Mouse (Mus musculus): ENCODE data around the gene Map1a. TPM values are rescaled to one million over a fixed set of nuclear protein-coding genes. Genes with fewer than 3 reads are reported as not detected.

The Map1a gene
- total RNA-seq, 1 experiment = 4.3 TPM

DNA sequence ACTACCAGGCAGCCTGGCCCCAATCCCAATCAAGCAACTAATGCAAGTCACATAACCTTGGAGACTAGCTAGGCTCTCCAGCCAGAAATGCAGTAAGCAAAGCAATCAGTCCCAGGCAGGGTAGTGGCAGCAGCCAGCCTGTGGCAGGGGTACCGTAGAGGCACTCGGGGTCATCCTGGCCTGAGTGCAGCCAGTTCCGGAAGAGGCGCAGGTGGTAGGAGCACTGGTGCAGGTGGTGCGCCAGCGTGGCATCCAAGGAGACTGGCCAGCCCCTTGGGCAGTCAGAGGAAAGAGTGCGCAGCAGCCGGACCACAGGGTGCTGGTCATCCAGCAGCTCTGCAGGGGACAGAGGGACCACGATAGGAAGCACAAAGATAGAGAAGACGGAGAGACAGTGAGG lies 33.6 kb downstream of the Map1a start:
- no peak overlapping the region for H3K4me3 ChIP-seq (ENCODE audit: insufficient read depth in 1 of 2, low read depth in 1 of 2, low read length in 2 of 2, poor library complexity in 1 of 2, severe bottlenecking in 1 of 2)

GRCm38 (mm10) chr2:121323693-121324470 lies 34.5 kb downstream of the Map1a start:
- Histone ChIP-seq H3K27ac (ENCODE audit: insufficient read depth, low read depth, low read length, poor library complexity, severe bottlenecking) (no peak overlapping the region), H3K4me3 (ENCODE audit: insufficient read depth in 1 of 2, low read depth in 1 of 2, low read length in 2 of 2, poor library complexity in 1 of 2, severe bottlenecking in 1 of 2) (no peak overlapping the region), H3K9me3 (ENCODE audit: control insufficient read depth, insufficient read depth, low read depth, low read length) (no peaks in the 10 kb centered on the region), H3K36me3 (ENCODE audit: control insufficient read depth, insufficient read depth, low read length, poor library complexity, severe bottlenecking) (peaks cover 3% of the 10 kb centered on the region; the same call in 1 of the 2 replicates), H3K9ac (ENCODE audit: insufficient read depth, low read depth, low read length, poor library complexity, severe bottlenecking) (no peak overlapping the region), H3K4me1 (ENCODE audit: control insufficient read depth in 2 of 2, insufficient read depth in 2 of 2, low read length in 2 of 2, poor library complexity in 1 of 2) (no peaks in the 10 kb centered on the region)
- TF ChIP-seq ZNF384 (IDR thresholded peaks at IDR 0.05; ENCODE audit: low read depth, low read length) (no peak), MAFK (IDR thresholded peaks at IDR 0.05; ENCODE audit: insufficient read depth, low read depth, low read length) (no peak), HCFC1 (IDR thresholded peaks at IDR 0.05; ENCODE audit: borderline replicate concordance, insufficient read depth, low read length) (no peak)
- DNase-seq (ENCODE audit: low read depth, low spot score) = no peak
- in situ Hi-C loops (cut with MboI; ENCODE audit: low sequenced_read_pairs in 2 of 2, unreplicated experiment in 2 of 2) = no loop called here

More for the DNA sequence above, 33.6 kb downstream of the Map1a start:
- Histone ChIP-seq H3K9ac (ENCODE audit: insufficient read depth, low read depth, low read length, poor library complexity, severe bottlenecking) (no peak overlapping the region), H3K36me3 (ENCODE audit: control insufficient read depth, insufficient read depth, low read length, poor library complexity, severe bottlenecking) (peaks cover 3% of the 10 kb centered on the region; the same call in 1 of the 2 replicates), H3K4me1 (ENCODE audit: control insufficient read depth in 2 of 2, insufficient read depth in 2 of 2, low read length in 2 of 2, poor library complexity in 1 of 2) (no peaks in the 10 kb centered on the region), H3K9me3 (ENCODE audit: control insufficient read depth, insufficient read depth, low read depth, low read length) (no peaks in the 10 kb centered on the region), H3K27ac (ENCODE audit: insufficient read depth, low read depth, low read length, poor library complexity, severe bottlenecking) (no peak overlapping the region)
- no peak for TF ChIP-seq CHD2 (IDR thresholded peaks at IDR 0.05; ENCODE audit: low read depth, low read length)
- TF ChIP-seq ZNF384 (IDR thresholded peaks at IDR 0.05; ENCODE audit: low read depth, low read length) = no peak
- in situ Hi-C loops (cut with MboI; ENCODE audit: low sequenced_read_pairs in 2 of 2, unreplicated experiment in 2 of 2) = no loop called here
- no peak for DNase-seq (ENCODE audit: low read depth, low spot score)

DNA sequence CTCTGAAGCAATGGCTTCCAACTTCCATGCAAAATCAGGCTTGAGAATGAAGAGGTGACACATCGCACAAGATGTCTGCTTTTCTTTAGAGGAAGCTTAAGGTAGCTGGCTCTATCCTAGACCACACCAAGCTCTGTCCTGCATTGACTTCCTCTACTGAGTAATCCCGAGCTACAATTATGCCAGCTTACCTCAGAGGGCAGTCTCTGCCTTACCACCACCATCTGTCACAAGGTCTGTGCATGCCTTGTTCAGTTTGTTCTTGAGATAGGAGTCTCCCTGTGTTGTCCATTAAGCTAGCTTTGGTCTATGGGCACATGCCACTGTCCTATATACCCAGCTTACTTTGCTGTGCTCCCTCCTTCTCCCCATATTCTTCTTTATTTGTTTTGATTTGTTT lies 40.1 kb downstream of the Map1a start:
- no peak for DNase-seq (ENCODE audit: low read depth, low spot score)
- TF ChIP-seq ZC3H11A (IDR thresholded peaks at IDR 0.05; ENCODE audit: borderline replicate concordance, low read depth, low read length) = no peak
- TF ChIP-seq HCFC1 (IDR thresholded peaks at IDR 0.05; ENCODE audit: borderline replicate concordance, insufficient read depth, low read length) = no peak
- no peak for TF ChIP-seq CHD2 (IDR thresholded peaks at IDR 0.05; ENCODE audit: low read depth, low read length)
- no peak for TF ChIP-seq ZNF384 (IDR thresholded peaks at IDR 0.05; ENCODE audit: low read depth, low read length)
- TF ChIP-seq MAFK (IDR thresholded peaks at IDR 0.05; ENCODE audit: insufficient read depth, low read depth, low read length) = no peak
- Histone ChIP-seq H3K9me3 (ENCODE audit: control insufficient read depth, insufficient read depth, low read depth, low read length) (no peaks in the 10 kb centered on the region), H3K36me3 (ENCODE audit: control insufficient read depth, insufficient read depth, low read length, poor library complexity, severe bottlenecking) (no peaks in the 10 kb centered on the region; the same call in 1 of the 2 replicates), H3K9ac (ENCODE audit: insufficient read depth, low read depth, low read length, poor library complexity, severe bottlenecking) (no peak overlapping the region), H3K27ac (ENCODE audit: insufficient read depth, low read depth, low read length, poor library complexity, severe bottlenecking) (no peak overlapping the region), H3K4me3 (ENCODE audit: insufficient read depth in 1 of 2, low read depth in 1 of 2, low read length in 2 of 2, poor library complexity in 1 of 2, severe bottlenecking in 1 of 2) (no peak overlapping the region), H3K4me1 (ENCODE audit: control insufficient read depth in 2 of 2, insufficient read depth in 2 of 2, low read length in 2 of 2, poor library complexity in 1 of 2) (no peaks in the 10 kb centered on the region)
- in situ Hi-C loops (cut with MboI; ENCODE audit: low sequenced_read_pairs in 2 of 2, unreplicated experiment in 2 of 2) = no loop called here

- no peak for DNase-seq (ENCODE audit: low read depth, low spot score)
- no peak for TF ChIP-seq CHD2 (IDR thresholded peaks at IDR 0.05; ENCODE audit: low read depth, low read length)
- peak; percentile 52; the same call in 1 of the 2 replicates for TF ChIP-seq ZC3H11A (IDR thresholded peaks at IDR 0.05; ENCODE audit: borderline replicate concordance, low read depth, low read length)
- no peak for TF ChIP-seq MAFK (IDR thresholded peaks at IDR 0.05; ENCODE audit: insufficient read depth, low read depth, low read length)
- TF ChIP-seq ZNF384 (IDR thresholded peaks at IDR 0.05; ENCODE audit: low read depth, low read length) = 0 out of 2 replicates have a peak, but pooled peaks have one; percentile 11
- TF ChIP-seq HCFC1 (IDR thresholded peaks at IDR 0.05; ENCODE audit: borderline replicate concordance, insufficient read depth, low read length) = no peak
- in situ Hi-C loops (cut with MboI; ENCODE audit: low sequenced_read_pairs in 2 of 2, unreplicated experiment in 2 of 2) = loop anchor here in 1 of 2 experiments (10.0 kb wide), 1 partner anchor 154 kb away; no protein-coding TSS in a partner anchor
Observed at GRCm38 (mm10) chr2:121339057-121339456, 49.7 kb downstream of the Map1a start.

More at GRCm38 (mm10) chr2:121339057-121339456, 49.7 kb downstream of the Map1a start:
- no peaks in the 10 kb centered on the region for H3K9me3 ChIP-seq (ENCODE audit: control insufficient read depth, insufficient read depth, low read depth, low read length)
- H3K4me1 ChIP-seq (ENCODE audit: control insufficient read depth in 2 of 2, insufficient read depth in 2 of 2, low read length in 2 of 2, poor library complexity in 1 of 2) = no peaks in the 10 kb centered on the region
- H3K36me3 ChIP-seq (ENCODE audit: control insufficient read depth, insufficient read depth, low read length, poor library complexity, severe bottlenecking) = peaks cover 2% of the 10 kb centered on the region; the same call in 1 of the 2 replicates
- no peak overlapping the region for H3K4me3 ChIP-seq (ENCODE audit: insufficient read depth in 1 of 2, low read depth in 1 of 2, low read length in 2 of 2, poor library complexity in 1 of 2, severe bottlenecking in 1 of 2)
- no peak overlapping the region for H3K27ac ChIP-seq (ENCODE audit: insufficient read depth, low read depth, low read length, poor library complexity, severe bottlenecking)
- H3K9ac ChIP-seq (ENCODE audit: insufficient read depth, low read depth, low read length, poor library complexity, severe bottlenecking) = no peak overlapping the region

Data from ES-E14 (cell line).